Mouse (Mus musculus) heart, embryonic 15.5 days (tissue): ENCODE measurements around the gene Cebpb. TPM values are rescaled to one million over a fixed set of nuclear protein-coding genes. Genes with fewer than 3 reads are reported as not detected.

Experiments
- ATAC-seq: fragments of 200-750 bp; cut with Nextera tagmentation; replicated peaks from 2 replicates; pipeline ENCODE4 v1.8.0; 2017; ENCODE audit warnings: low read depth, moderate TSS enrichment; ENCODE audit not compliant: insufficient number of reproducible peaks, insufficient read depth, low FRiP score
- H3K27ac ChIP-seq: fragments of 300-500 bp; sonication (generic); 2 replicates; pipeline ENCODE4 v1.5.1; 2015; ENCODE audit warnings: mild to moderate bottlenecking, inconsistent platforms
- H3K27me3 ChIP-seq: fragments of 300-500 bp; sonication (generic); 2 replicates; pipeline ENCODE4 v1.6.1; 2015; ENCODE audit warnings: inconsistent platforms
- H3K36me3 ChIP-seq: fragments of 300-500 bp; sonication (generic); 2 replicates; pipeline ENCODE4 v1.6.1; 2015; ENCODE audit warnings: mild to moderate bottlenecking, inconsistent platforms
- H3K4me1 ChIP-seq: fragments of 300-500 bp; sonication (generic); replicated peaks from 2 replicates; pipeline ENCODE4 v1.6.1; 2015; ENCODE audit warnings: inconsistent platforms
- H3K4me2 ChIP-seq: fragments of 300-500 bp; sonication (generic); 2 replicates; pipeline ENCODE4 v1.6.1; 2015; ENCODE audit warnings: inconsistent platforms, mild to moderate bottlenecking, moderate library complexity
- H3K4me3 ChIP-seq: fragments of 300-500 bp; sonication (generic); 2 replicates; pipeline ENCODE4 v1.5.1; 2015; ENCODE audit warnings: mild to moderate bottlenecking, inconsistent platforms
- H3K9ac ChIP-seq: fragments of 300-500 bp; sonication (generic); 2 replicates; pipeline ENCODE4 v1.6.1; 2015; ENCODE audit warnings: mild to moderate bottlenecking, inconsistent platforms
- H3K9me3 ChIP-seq: fragments of 300-500 bp; sonication (generic); replicated peaks from 2 replicates; pipeline ENCODE4 v1.6.1; 2016; ENCODE audit warnings: inconsistent platforms
- WGBS: fragments of 180-500 bp; shearing (Covaris S2); methylation state at CpG from one replicate; pipeline ENCODE4 v1.1.7; 2015; ENCODE audit warnings: mixed read lengths; 5-methylcytosine and 5-hydroxymethylcytosine counted together
- polyA plus RNA-seq: library from polyadenylated mRNA; unstranded; fragments of >200 nt; fragmentation: Nextera tagmentation; extraction: Ambion mirVana; gene quantifications from 2 replicates; pipeline ENCODE4 v1.2.1, GENCODE M21; 2015

Cebpb gene
- polyA plus RNA-seq, 1 experiment from 2014 or later = 10.2 TPM

GRCm38 (mm10) chr2:167656629-167657478 lies 31.9 kb upstream of the Cebpb start:
- Histone ChIP-seq H3K4me3 (no peak overlapping the region), H3K9ac (no peak overlapping the region), H3K27ac (peak overlapping the region; percentile 41; the same call in 1 of the 2 replicates), H3K27me3 (no peaks in the 10 kb centered on the region), H3K4me1 (peaks cover 40% of the 10 kb centered on the region), H3K36me3 (peaks cover 7% of the 10 kb centered on the region; the same call in 1 of the 2 replicates), H3K9me3 (no peaks in the 10 kb centered on the region), H3K4me2 (peak overlapping the region; percentile 19; the same call in 1 of the 2 replicates)
- ATAC-seq = no peak
- WGBS = 78% methylated on average over 16 of the region's 16 CpGs

GRCm38 (mm10) chr2:167657973-167658372 lies 30.7 kb upstream of the Cebpb start:
- no peak for ATAC-seq
- H3K27ac ChIP-seq = no peak overlapping the region
- H3K4me1 ChIP-seq = peaks cover 42% of the 10 kb centered on the region
- peaks cover 7% of the 10 kb centered on the region; the same call in 1 of the 2 replicates for H3K36me3 ChIP-seq
- no peak overlapping the region for H3K4me3 ChIP-seq
- no peaks in the 10 kb centered on the region for H3K27me3 ChIP-seq
- H3K9ac ChIP-seq = no peak overlapping the region
- no peak overlapping the region for H3K4me2 ChIP-seq
- H3K9me3 ChIP-seq = no peaks in the 10 kb centered on the region
- 90% methylated on average over 4 of the region's 4 CpGs for WGBS

GRCm38 (mm10) chr2:167658712-167659111 lies 30.0 kb upstream of the Cebpb start:
- 45% methylated on average over 11 of the region's 11 CpGs for WGBS
- Histone ChIP-seq H3K27ac (no peak overlapping the region), H3K4me2 (peak overlapping the region; percentile 92; the same call in 1 of the 2 replicates), H3K9ac (no peak overlapping the region), H3K4me1 (peaks cover 42% of the 10 kb centered on the region), H3K36me3 (peaks cover 5% of the 10 kb centered on the region; the same call in 1 of the 2 replicates), H3K27me3 (0 out of 2 replicates have a peak, but pooled peaks cover 4% of the 10 kb centered on the region), H3K9me3 (no peaks in the 10 kb centered on the region), H3K4me3 (no peak overlapping the region)
- ATAC-seq = no peak

- peak overlapping the region; percentile 66; the same call in 1 of the 2 replicates for H3K27ac ChIP-seq
- H3K4me3 ChIP-seq = peak overlapping the region; percentile 76
- WGBS = 65% methylated on average over 10 of the region's 10 CpGs
- H3K9ac ChIP-seq = no peak overlapping the region
- H3K9me3 ChIP-seq = no peaks in the 10 kb centered on the region
- H3K4me1 ChIP-seq = peaks cover 42% of the 10 kb centered on the region
- ATAC-seq = no peak
- H3K4me2 ChIP-seq = peak overlapping the region; percentile 92
- 0 out of 2 replicates have a peak, but pooled peaks cover 4% of the 10 kb centered on the region for H3K27me3 ChIP-seq
- H3K36me3 ChIP-seq = no peaks in the 10 kb centered on the region
Observed at GRCm38 (mm10) chr2:167659177-167659846, 29.4 kb upstream of the Cebpb start.

- ATAC-seq = peak; percentile 10; the same call in 1 of the 2 replicates
- Histone ChIP-seq H3K4me3 (peak overlapping the region; percentile 76), H3K4me2 (peak overlapping the region; percentile 92), H3K9me3 (no peaks in the 10 kb centered on the region), H3K4me1 (peaks cover 42% of the 10 kb centered on the region), H3K27me3 (0 out of 2 replicates have a peak, but pooled peaks cover 4% of the 10 kb centered on the region), H3K36me3 (no peaks in the 10 kb centered on the region), H3K27ac (peak overlapping the region; percentile 66), H3K9ac (peak overlapping the region; percentile 83)
- WGBS = 17% methylated on average over 13 of the region's 13 CpGs
Observed at GRCm38 (mm10) chr2:167659847-167660610, 28.7 kb upstream of the Cebpb start.

GRCm38 (mm10) chr2:167660611-167660971 lies 28.1 kb upstream of the Cebpb start:
- H3K4me1 ChIP-seq = peaks cover 42% of the 10 kb centered on the region
- H3K9me3 ChIP-seq = no peaks in the 10 kb centered on the region
- H3K9ac ChIP-seq = peak overlapping the region; percentile 83
- 2% methylated on average over 12 of the region's 12 CpGs for WGBS
- peak overlapping the region; percentile 66 for H3K27ac ChIP-seq
- no peaks in the 10 kb centered on the region for H3K36me3 ChIP-seq
- H3K4me2 ChIP-seq = peak overlapping the region; percentile 92
- ATAC-seq = no peak
- 0 out of 2 replicates have a peak, but pooled peaks cover 4% of the 10 kb centered on the region for H3K27me3 ChIP-seq
- H3K4me3 ChIP-seq = peak overlapping the region; percentile 76

- Histone ChIP-seq H3K9ac (peak within 1 kb of the TSS; percentile 83), H3K4me1 (peaks cover 42% of the 10 kb centered on the region), H3K4me2 (peak within 1 kb of the TSS; percentile 92), H3K27me3 (0 out of 2 replicates have a peak, but pooled peaks cover 4% of the 10 kb centered on the region), H3K4me3 (peak within 1 kb of the TSS; percentile 76), H3K36me3 (no peaks in the 10 kb centered on the region), H3K27ac (peak within 1 kb of the TSS; percentile 66), H3K9me3 (no peaks in the 10 kb centered on the region)
- under 1% methylated on average over 110 of the region's 110 CpGs for WGBS
- peak; percentile 94 for ATAC-seq
Observed at GRCm38 (mm10) chr2:167661270-167662203, 27.2 kb upstream of the Cebpb start, which contains the start of gene Gm20431. TSS of gene Gm20431 (minus strand) at chr2:167661496.

- 0 out of 2 replicates have a peak overlapping the region, but pooled peaks have one; percentile 56 for H3K9ac ChIP-seq
Observed at GRCm38 (mm10) chr2:167662713-167663112, 26.0 kb upstream of the Cebpb start.

GRCm38 (mm10) chr2:167665972-167666713 lies 22.6 kb upstream of the Cebpb start:
- H3K4me3 ChIP-seq = no peak overlapping the region
- peaks cover 5% of the 10 kb centered on the region for H3K4me1 ChIP-seq

More at GRCm38 (mm10) chr2:167662713-167663112, 26.0 kb upstream of the Cebpb start:
- no peak overlapping the region for H3K27ac ChIP-seq
- peaks cover 36% of the 10 kb centered on the region for H3K4me1 ChIP-seq
- H3K36me3 ChIP-seq = no peaks in the 10 kb centered on the region
- WGBS = 56% methylated on average over 6 of the region's 6 CpGs
- H3K27me3 ChIP-seq = 0 out of 2 replicates have a peak, but pooled peaks cover 4% of the 10 kb centered on the region
- no peak for ATAC-seq
- no peaks in the 10 kb centered on the region for H3K9me3 ChIP-seq
- peak overlapping the region; percentile 92 for H3K4me2 ChIP-seq
- no peak overlapping the region for H3K4me3 ChIP-seq

More at GRCm38 (mm10) chr2:167665972-167666713, 22.6 kb upstream of the Cebpb start:
- H3K36me3 ChIP-seq = no peaks in the 10 kb centered on the region
- WGBS = 78% methylated on average over 18 of the region's 18 CpGs
- no peak overlapping the region for H3K4me2 ChIP-seq
- no peak for ATAC-seq
- H3K9me3 ChIP-seq = no peaks in the 10 kb centered on the region
- H3K9ac ChIP-seq = no peak overlapping the region
- 0 out of 2 replicates have a peak, but pooled peaks cover 4% of the 10 kb centered on the region for H3K27me3 ChIP-seq
- H3K27ac ChIP-seq = no peak overlapping the region
